ENCODE assay signal across 10 mouse cellular contexts in the genomic region with DNA sequence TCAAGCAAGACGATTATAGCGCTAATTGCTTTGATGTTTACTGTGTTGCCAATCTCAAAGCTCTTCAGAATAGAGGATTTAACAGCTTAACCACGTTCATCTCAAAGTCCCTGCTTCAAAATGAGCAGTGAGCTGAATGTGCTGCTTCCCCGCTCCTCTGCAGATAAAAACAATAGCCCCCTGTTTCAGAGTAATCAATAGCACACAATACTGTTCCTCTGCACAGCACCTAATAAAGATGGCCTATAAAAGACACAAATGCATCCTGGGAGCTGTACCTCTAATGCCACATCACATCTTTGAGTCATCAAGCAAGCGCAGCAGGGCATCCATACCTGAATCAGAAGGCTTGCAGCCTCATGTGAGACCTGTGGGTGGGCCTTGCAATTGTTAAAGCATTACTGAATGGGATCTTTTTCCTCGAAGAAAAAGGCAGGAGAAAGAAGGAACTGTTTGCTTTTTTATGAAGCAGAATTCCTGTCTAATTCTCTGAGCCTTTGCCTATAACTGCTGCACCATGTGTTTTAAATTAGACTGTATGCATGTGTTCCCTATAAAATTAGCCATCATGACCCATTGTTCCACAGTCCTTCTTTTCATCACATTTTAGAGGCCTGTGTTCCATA.
A peak's percentile ranks its signal among the peaks of the same experiment; 100 is the strongest.
DNase-seq lines count a peak whose midpoint lies in the region; ATAC-seq and TF ChIP-seq lines count a peak whose summit lies in the region.
"Had no signal": no experiment of that assay in that cellular context is flagged by ENCODE, and none has a peak within 500 bp of the region (broad histone marks: within the 10 kb centered on the region; RNA-seq: fewer than 3 reads in every experiment).

No protein-coding gene starts in this region.

- peak; percentile 73 for DNase-seq in brain, embryonic 14.5 days (ENCODE audit: low read depth)
- DNase-seq in embryonic facial prominence, embryonic 11.5 days (ENCODE audit: low spot score) = peak; percentile 84
- DNase-seq in forelimb bud, embryonic 11.5 days (ENCODE audit: low read depth, low spot score) = peak; percentile 85
- no peak for DNase-seq in lung, adult 2 months
- DNase-seq in left cerebral cortex, postnatal 10 days (ENCODE audit: extremely low spot score in 1 of 2, low spot score in 2 of 2) = no peak
- DNase-seq in left cerebral cortex, adult 9 months (ENCODE audit: low spot score in 2 of 2) = no peak
- DNase-seq: cerebellum, adult 11 months had no signal

- no peak overlapping the region for H3K4me2 ChIP-seq in embryonic facial prominence, embryonic 11.5 days (ENCODE audit: low read depth, low read length)
- no peak overlapping the region for H3K4me2 ChIP-seq in midbrain, embryonic 13.5 days (replicated peaks)

- no peaks in the 10 kb centered on the region for H3K4me1 ChIP-seq in embryonic facial prominence, embryonic 11.5 days (ENCODE audit: control insufficient read depth, insufficient read depth, low read length)
- H3K4me1 ChIP-seq in midbrain, embryonic 13.5 days (replicated peaks) = peaks cover 16% of the 10 kb centered on the region
- no peaks in the 10 kb centered on the region for H3K4me1 ChIP-seq in lung, adult 2 months (ENCODE audit: control insufficient read depth, insufficient read depth, low read length)

- H3K9ac ChIP-seq in embryonic facial prominence, embryonic 11.5 days (replicated peaks; ENCODE audit: low read length) = no peak overlapping the region
- no peak overlapping the region for H3K9ac ChIP-seq in midbrain, embryonic 13.5 days (replicated peaks)
- H3K9ac ChIP-seq: liver, embryonic 14.5 days had no signal

- H3K27me3 ChIP-seq in embryonic facial prominence, embryonic 11.5 days (ENCODE audit: control insufficient read depth, insufficient read depth, low read length) = no peaks in the 10 kb centered on the region
- H3K27me3 ChIP-seq in midbrain, embryonic 13.5 days = no peaks in the 10 kb centered on the region

- no peaks in the 10 kb centered on the region for H3K36me3 ChIP-seq in embryonic facial prominence, embryonic 11.5 days (replicated peaks; ENCODE audit: control insufficient read depth, insufficient read depth, low read depth, low read length)
- H3K36me3 ChIP-seq in midbrain, embryonic 13.5 days = no peaks in the 10 kb centered on the region

- intact Hi-C loops in left cerebral cortex, postnatal 10 days (cut with DNase I) = loop anchor here (5.0 kb wide), 1 partner anchor 648 kb away; the partner anchor contains the start of gene Cited2

- H3K9me3 ChIP-seq in embryonic facial prominence, embryonic 11.5 days (replicated peaks; ENCODE audit: control insufficient read depth, low read length) = no peaks in the 10 kb centered on the region
- no peaks in the 10 kb centered on the region for H3K9me3 ChIP-seq in midbrain, embryonic 13.5 days

- 24% methylated on average over 6 of the region's 6 CpGs for WGBS in embryonic facial prominence, embryonic 11.5 days
- 24% methylated on average over 6 of the region's 6 CpGs for WGBS in midbrain, embryonic 13.5 days
- WGBS in lung, adult 2 months = 66% methylated on average over 6 of the region's 6 CpGs

- no peak overlapping the region for H3K4me3 ChIP-seq in embryonic facial prominence, embryonic 11.5 days (ENCODE audit: low read depth, low read length)
- no peak overlapping the region for H3K4me3 ChIP-seq in midbrain, embryonic 13.5 days (replicated peaks)
- H3K4me3 ChIP-seq in lung, adult 2 months (replicated peaks; ENCODE audit: extremely low read depth, low read depth, low read length) = no peak overlapping the region
- H3K4me3 ChIP-seq: layer of hippocampus, adult 2 months had no signal

- no peak for TF ChIP-seq CTCF in brain, embryonic 14.5 days (IDR thresholded peaks at IDR 0.05; ENCODE audit: borderline replicate concordance, extremely low read depth, insufficient read depth, insufficient read length)
- no peak for TF ChIP-seq CTCF in lung, adult 2 months (IDR thresholded peaks at IDR 0.05; ENCODE audit: insufficient read depth, low read length)

- ATAC-seq in embryonic facial prominence, embryonic 11.5 days (replicated peaks; ENCODE audit: insufficient number of reproducible peaks, low FRiP score, low TSS enrichment, low read depth) = peak; percentile 84; the same call in 1 of the 2 replicates
- peak; percentile 63; the same call in 1 of the 2 replicates for ATAC-seq in midbrain, embryonic 13.5 days

- TF ChIP-seq POLR2A in brain, embryonic 14.5 days (IDR thresholded peaks at IDR 0.05; ENCODE audit: borderline replicate concordance, extremely low read depth, insufficient read depth, insufficient read length, poor library complexity, severe bottlenecking) = no peak
- TF ChIP-seq POLR2A in lung, adult 2 months (IDR thresholded peaks at IDR 0.05; ENCODE audit: borderline replicate concordance, extremely low read depth, low read depth, low read length) = no peak

- 0 out of 2 replicates have a peak overlapping the region, but pooled peaks have one; percentile 36 for H3K27ac ChIP-seq in embryonic facial prominence, embryonic 11.5 days (replicated peaks; ENCODE audit: low read depth, low read length)
- peak overlapping the region; percentile 58; the same call in 1 of the 2 replicates for H3K27ac ChIP-seq in midbrain, embryonic 13.5 days
- H3K27ac ChIP-seq: layer of hippocampus, adult 2 months; liver, embryonic 14.5 days had no signal

Comparison
In these comparisons a context has a peak if more than half of its experiments do, and no peak if none do; other contexts are left out.
1. DNase-seq: peak in brain, embryonic 14.5 days (single experiment), embryonic facial prominence, embryonic 11.5 days (single experiment) and forelimb bud, embryonic 11.5 days (single experiment); none in lung, adult 2 months (single experiment), left cerebral cortex, postnatal 10 days (0 of 2) and left cerebral cortex, adult 9 months (0 of 2).